Mouse (Mus musculus) heart, embryonic 15.5 days (tissue): ENCODE results near the gene Grik1. TPM values are rescaled to one million over a fixed set of nuclear protein-coding genes. Genes with fewer than 3 reads are reported as not detected.

Source experiments
- ATAC-seq: fragments of 200-750 bp; cut with Nextera tagmentation; replicated peaks from 2 replicates; pipeline ENCODE4 v1.8.0; 2017; ENCODE audit warnings: low read depth, moderate TSS enrichment; ENCODE audit not compliant: insufficient number of reproducible peaks, insufficient read depth, low FRiP score
- H3K27ac ChIP-seq: fragments of 300-500 bp; sonication (generic); 2 replicates; pipeline ENCODE4 v1.5.1; 2015; ENCODE audit warnings: mild to moderate bottlenecking, inconsistent platforms
- H3K27me3 ChIP-seq: fragments of 300-500 bp; sonication (generic); 2 replicates; pipeline ENCODE4 v1.6.1; 2015; ENCODE audit warnings: inconsistent platforms
- H3K36me3 ChIP-seq: fragments of 300-500 bp; sonication (generic); 2 replicates; pipeline ENCODE4 v1.6.1; 2015; ENCODE audit warnings: mild to moderate bottlenecking, inconsistent platforms
- H3K4me1 ChIP-seq: fragments of 300-500 bp; sonication (generic); replicated peaks from 2 replicates; pipeline ENCODE4 v1.6.1; 2015; ENCODE audit warnings: inconsistent platforms
- H3K4me2 ChIP-seq: fragments of 300-500 bp; sonication (generic); 2 replicates; pipeline ENCODE4 v1.6.1; 2015; ENCODE audit warnings: inconsistent platforms, mild to moderate bottlenecking, moderate library complexity
- H3K4me3 ChIP-seq: fragments of 300-500 bp; sonication (generic); 2 replicates; pipeline ENCODE4 v1.5.1; 2015; ENCODE audit warnings: mild to moderate bottlenecking, inconsistent platforms
- H3K9ac ChIP-seq: fragments of 300-500 bp; sonication (generic); 2 replicates; pipeline ENCODE4 v1.6.1; 2015; ENCODE audit warnings: mild to moderate bottlenecking, inconsistent platforms
- H3K9me3 ChIP-seq: fragments of 300-500 bp; sonication (generic); replicated peaks from 2 replicates; pipeline ENCODE4 v1.6.1; 2016; ENCODE audit warnings: inconsistent platforms
- WGBS: fragments of 180-500 bp; shearing (Covaris S2); methylation state at CpG from one replicate; pipeline ENCODE4 v1.1.7; 2015; ENCODE audit warnings: mixed read lengths; 5-methylcytosine and 5-hydroxymethylcytosine counted together
- polyA plus RNA-seq: library from polyadenylated mRNA; unstranded; fragments of >200 nt; fragmentation: Nextera tagmentation; extraction: Ambion mirVana; gene quantifications from 2 replicates; pipeline ENCODE4 v1.2.1, GENCODE M21; 2015

The Grik1 gene
- polyA plus RNA-seq, 1 experiment from 2014 or later: 0.23 TPM

DNA sequence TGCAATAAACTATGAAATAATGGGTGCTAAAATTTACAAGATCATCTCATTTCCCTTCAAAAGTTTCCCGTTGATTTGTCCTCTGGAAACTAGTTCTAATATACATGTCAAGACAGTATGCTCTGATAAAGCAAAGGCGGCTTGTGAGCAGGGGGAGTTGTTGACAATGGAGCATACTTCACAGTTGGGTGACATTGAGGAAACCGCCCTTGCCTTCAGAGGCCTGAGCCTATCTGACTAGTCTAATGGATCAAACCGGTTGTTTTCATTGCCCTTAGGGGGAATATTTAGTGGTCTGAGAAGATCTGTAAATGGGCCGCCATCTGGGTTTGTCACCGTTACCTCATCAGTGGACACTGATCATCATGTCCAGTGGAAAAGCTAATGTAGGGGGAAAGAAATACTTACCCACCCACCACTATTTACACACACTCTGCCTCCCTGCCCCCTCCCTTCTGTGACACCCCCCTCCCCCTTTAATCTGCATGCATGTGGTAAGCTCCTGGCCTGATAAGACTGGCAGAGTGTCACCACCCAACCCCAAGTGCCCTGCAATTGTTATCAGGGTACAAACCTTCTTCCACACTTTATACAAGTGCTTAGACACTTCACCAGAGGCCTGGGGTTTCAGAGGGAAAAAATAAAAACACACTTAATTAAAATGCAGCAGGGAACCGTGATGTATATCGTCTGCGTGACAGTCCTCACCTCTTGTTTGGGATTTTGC is 335.2 kb downstream of the Grik1 start:
- H3K36me3 ChIP-seq: no peaks in the 10 kb centered on the region
- no peaks in the 10 kb centered on the region for H3K27me3 ChIP-seq
- no peak overlapping the region for H3K4me2 ChIP-seq
- no peaks in the 10 kb centered on the region for H3K9me3 ChIP-seq
- no peaks in the 10 kb centered on the region for H3K4me1 ChIP-seq
- H3K4me3 ChIP-seq: no peak overlapping the region
- WGBS: 61% methylated on average over 9 of the region's 9 CpGs
- no peak overlapping the region for H3K27ac ChIP-seq
- H3K9ac ChIP-seq: no peak overlapping the region
- ATAC-seq: no peak

DNA sequence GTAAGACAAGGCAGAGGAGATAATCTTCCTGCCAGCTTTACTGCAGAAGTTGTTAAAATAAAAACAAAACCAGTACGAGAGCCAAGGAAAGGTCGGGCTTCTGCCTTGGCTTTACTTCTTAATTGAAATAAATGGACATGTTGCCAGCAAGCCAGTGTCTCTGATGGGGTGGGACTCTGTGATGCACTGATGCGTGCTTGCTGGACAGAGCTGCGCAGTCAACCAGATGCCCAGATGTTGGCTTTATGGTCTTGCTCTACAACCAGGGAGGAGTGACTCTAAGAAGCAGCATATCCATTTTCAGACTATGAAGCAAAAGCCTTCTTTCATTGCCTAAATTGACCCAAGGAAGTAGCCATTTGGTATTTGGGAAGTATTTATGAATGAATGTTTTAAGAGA is 336.9 kb downstream of the Grik1 start:
- Histone ChIP-seq H3K36me3 (no peaks in the 10 kb centered on the region), H3K4me2 (no peak overlapping the region), H3K4me3 (no peak overlapping the region), H3K9ac (no peak overlapping the region), H3K27me3 (no peaks in the 10 kb centered on the region), H3K9me3 (no peaks in the 10 kb centered on the region), H3K27ac (no peak overlapping the region), H3K4me1 (no peaks in the 10 kb centered on the region)
- 78% methylated on average over 4 of the region's 4 CpGs for WGBS
- no peak for ATAC-seq

DNA sequence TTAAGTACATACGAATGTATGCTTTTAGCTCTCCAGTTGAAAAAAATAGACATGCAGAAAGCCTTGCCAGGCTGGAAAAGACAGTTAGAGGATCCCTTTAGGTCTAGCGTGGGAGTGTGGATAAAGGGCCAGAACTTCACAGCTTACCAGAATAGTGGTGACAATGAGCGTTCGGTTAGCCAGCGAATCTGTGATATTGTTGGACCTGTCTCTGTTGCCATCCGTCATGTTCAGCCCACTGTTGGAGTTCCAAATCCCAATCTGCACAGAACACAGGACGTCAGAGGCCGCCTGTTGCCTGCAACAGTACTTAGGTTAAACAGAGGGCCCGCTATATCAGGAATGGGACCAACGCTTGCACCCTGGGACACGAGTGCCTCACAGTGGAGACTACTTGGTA is 340.2 kb downstream of the Grik1 start:
- Histone ChIP-seq H3K36me3 (no peaks in the 10 kb centered on the region), H3K4me1 (no peaks in the 10 kb centered on the region), H3K9ac (no peak overlapping the region), H3K27ac (no peak overlapping the region), H3K9me3 (no peaks in the 10 kb centered on the region), H3K4me3 (no peak overlapping the region), H3K27me3 (no peaks in the 10 kb centered on the region), H3K4me2 (no peak overlapping the region)
- ATAC-seq: no peak
- 81% methylated on average over 11 of the region's 11 CpGs for WGBS

DNA sequence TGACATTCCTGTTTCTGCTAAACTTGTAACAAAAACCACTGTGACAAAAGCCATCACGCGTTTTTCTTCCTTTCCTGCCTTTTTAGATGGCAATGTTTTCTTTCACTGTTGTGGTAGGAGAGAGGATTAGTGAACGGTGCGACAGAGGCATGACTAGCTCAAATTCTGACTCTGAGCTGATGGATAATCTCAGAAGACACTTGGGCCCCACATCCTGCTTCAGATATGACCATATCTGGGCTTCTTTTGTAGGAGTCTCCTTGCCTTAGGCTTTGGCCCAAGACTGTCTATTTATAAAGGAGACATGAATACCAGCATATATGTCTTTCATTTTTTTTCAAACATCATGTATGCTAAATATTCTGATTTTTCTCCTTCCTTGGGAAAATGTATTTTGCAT is 341.9 kb downstream of the Grik1 start:
- Histone ChIP-seq H3K9me3 (no peaks in the 10 kb centered on the region), H3K4me2 (no peak overlapping the region), H3K4me3 (no peak overlapping the region), H3K27ac (no peak overlapping the region), H3K4me1 (no peaks in the 10 kb centered on the region), H3K27me3 (no peaks in the 10 kb centered on the region), H3K36me3 (no peaks in the 10 kb centered on the region), H3K9ac (no peak overlapping the region)
- WGBS: 49% methylated on average over 4 of the region's 4 CpGs
- no peak for ATAC-seq

DNA sequence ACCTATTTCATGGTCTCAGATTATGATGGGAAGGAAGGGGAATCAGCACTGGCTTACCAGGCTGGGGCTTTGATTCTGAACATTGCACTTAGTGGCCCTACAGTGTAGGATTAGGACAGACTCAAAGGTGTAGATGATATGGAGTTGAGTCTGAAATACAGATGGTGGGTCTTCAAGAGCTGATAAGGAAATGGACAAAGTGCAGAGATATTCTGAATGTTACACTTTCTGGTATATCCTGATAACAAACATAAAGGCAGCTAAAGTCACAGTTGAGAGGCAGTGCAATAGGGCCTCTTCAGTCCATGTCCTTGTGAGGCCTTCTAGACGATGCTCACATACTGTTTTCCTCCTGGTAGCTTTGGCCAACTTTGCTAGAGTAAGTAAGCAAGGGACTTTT is 345.7 kb downstream of the Grik1 start:
- H3K9ac ChIP-seq: no peak overlapping the region
- H3K36me3 ChIP-seq: no peaks in the 10 kb centered on the region
- no peak overlapping the region for H3K4me2 ChIP-seq
- H3K4me1 ChIP-seq: no peaks in the 10 kb centered on the region
- no peak overlapping the region for H3K27ac ChIP-seq
- H3K9me3 ChIP-seq: no peaks in the 10 kb centered on the region
- ATAC-seq: no peak
- no peaks in the 10 kb centered on the region for H3K27me3 ChIP-seq
- 77% methylated on average over 1 of the region's 1 CpGs for WGBS
- H3K4me3 ChIP-seq: no peak overlapping the region

DNA sequence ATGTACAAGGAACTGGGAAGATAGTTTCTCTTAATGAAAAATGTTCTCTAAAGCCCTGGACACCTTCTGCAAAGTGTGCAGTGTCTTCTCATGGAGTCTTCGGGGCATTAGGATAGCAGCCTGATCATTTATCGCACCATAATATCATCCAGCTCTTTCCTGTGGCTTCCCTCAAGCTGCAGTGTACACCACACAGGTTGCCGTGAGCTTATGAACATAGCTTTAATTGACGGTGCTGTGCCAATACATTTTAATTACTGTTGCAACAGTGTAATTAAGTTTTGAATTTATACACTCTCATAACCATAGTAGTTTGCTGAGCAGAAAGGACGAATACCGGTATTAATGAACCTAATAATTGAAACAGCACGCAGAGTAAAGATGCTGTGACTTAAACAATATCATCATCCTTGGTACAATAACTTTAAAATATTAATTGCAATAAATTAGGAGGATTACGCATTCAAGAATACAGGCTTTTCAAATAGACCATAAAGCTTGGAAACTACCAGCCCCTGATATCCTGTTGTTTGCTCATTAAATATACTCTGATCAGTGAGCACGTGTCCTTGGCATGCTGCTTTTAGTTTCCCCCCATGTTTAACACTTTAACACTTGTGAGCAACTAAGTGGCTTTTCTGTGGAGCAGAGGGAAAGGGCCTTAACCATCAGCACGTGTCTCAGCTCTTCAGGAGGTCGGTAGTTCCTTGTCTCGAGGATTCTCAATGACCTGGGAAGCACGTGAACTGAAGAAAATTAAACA is 347.8 kb downstream of the Grik1 start:
- H3K9ac ChIP-seq: no peak overlapping the region
- no peak for ATAC-seq
- no peak overlapping the region for H3K4me3 ChIP-seq
- no peaks in the 10 kb centered on the region for H3K9me3 ChIP-seq
- H3K27me3 ChIP-seq: no peaks in the 10 kb centered on the region
- H3K36me3 ChIP-seq: no peaks in the 10 kb centered on the region
- no peaks in the 10 kb centered on the region for H3K4me1 ChIP-seq
- H3K4me2 ChIP-seq: no peak overlapping the region
- 86% methylated on average over 13 of the region's 13 CpGs for WGBS
- H3K27ac ChIP-seq: no peak overlapping the region

DNA sequence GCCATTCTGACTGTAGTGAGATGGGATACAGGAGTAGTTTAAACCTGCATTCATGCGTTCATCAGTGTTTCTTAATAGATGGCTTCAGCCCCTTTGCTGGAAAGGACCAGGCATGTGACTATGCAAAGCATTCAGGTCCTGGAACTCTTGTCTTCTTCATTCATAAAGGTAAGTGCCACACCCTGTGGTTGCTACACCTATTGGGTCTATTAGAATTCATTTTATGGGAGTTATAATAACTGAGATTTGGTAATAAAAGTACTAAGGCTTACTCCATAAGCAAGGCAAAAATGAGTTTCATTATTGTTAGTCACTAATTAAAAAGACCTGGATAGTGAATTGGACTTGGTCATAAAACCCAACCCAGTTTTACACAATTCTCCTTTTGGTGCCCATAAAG is 355.4 kb downstream of the Grik1 start:
- Histone ChIP-seq H3K27ac (no peak overlapping the region), H3K27me3 (no peaks in the 10 kb centered on the region), H3K36me3 (no peaks in the 10 kb centered on the region), H3K9me3 (no peaks in the 10 kb centered on the region), H3K4me1 (no peaks in the 10 kb centered on the region), H3K4me2 (no peak overlapping the region), H3K4me3 (no peak overlapping the region), H3K9ac (no peak overlapping the region)
- 81% methylated on average over 1 of the region's 1 CpGs for WGBS
- ATAC-seq: no peak

DNA sequence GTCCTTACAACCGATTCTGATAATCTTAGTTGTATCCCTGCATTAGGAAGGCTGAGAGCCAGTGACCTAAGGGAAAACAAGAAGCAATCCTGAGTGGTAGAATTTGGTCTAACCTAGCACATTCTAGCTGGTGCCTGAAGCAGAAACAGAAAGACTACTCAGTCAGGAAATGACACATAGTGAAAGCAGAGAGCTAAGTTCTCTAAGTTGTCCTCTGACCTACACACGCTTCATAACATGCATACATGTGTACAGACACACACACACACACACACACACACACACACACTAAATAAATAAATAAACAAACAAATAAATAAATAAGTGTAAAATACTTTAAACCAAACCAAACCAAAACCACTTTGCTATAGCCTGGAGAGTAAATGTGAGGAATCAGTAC is 358.7 kb downstream of the Grik1 start:
- 77% methylated on average over 2 of the region's 2 CpGs for WGBS
- ATAC-seq: no peak

DNA sequence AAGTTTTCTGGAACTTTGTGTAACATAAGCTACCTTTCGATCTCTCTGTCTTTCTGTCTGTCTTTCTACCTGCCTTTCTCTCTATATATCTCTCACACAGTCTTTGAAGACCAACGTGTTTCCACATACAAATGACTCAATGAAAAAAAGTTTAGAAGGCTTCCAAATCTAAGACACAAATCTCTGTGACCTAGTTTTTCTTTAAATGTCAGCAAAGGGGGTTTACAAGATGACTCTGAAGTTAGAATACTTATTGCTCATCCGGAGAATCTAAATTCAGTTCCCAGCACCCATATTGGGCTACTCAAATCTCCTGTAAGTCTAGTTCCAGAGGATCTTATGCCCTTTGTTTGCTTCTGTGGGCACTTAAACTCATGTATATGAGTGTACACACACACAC is 359.5 kb downstream of the Grik1 start:
- no peak overlapping the region for H3K27ac ChIP-seq
- no peak overlapping the region for H3K9ac ChIP-seq
- H3K4me3 ChIP-seq: no peak overlapping the region
- no peaks in the 10 kb centered on the region for H3K36me3 ChIP-seq
- ATAC-seq: no peak
- no peaks in the 10 kb centered on the region for H3K4me1 ChIP-seq
- no peaks in the 10 kb centered on the region for H3K9me3 ChIP-seq
- no peaks in the 10 kb centered on the region for H3K27me3 ChIP-seq
- H3K4me2 ChIP-seq: no peak overlapping the region
- WGBS: 79% methylated on average over 3 of the region's 3 CpGs

More for the DNA sequence above, 358.7 kb downstream of the Grik1 start:
- no peaks in the 10 kb centered on the region for H3K27me3 ChIP-seq
- no peaks in the 10 kb centered on the region for H3K9me3 ChIP-seq
- no peaks in the 10 kb centered on the region for H3K4me1 ChIP-seq
- no peak overlapping the region for H3K4me3 ChIP-seq
- no peak overlapping the region for H3K9ac ChIP-seq
- H3K4me2 ChIP-seq: no peak overlapping the region
- H3K36me3 ChIP-seq: no peaks in the 10 kb centered on the region
- no peak overlapping the region for H3K27ac ChIP-seq

DNA sequence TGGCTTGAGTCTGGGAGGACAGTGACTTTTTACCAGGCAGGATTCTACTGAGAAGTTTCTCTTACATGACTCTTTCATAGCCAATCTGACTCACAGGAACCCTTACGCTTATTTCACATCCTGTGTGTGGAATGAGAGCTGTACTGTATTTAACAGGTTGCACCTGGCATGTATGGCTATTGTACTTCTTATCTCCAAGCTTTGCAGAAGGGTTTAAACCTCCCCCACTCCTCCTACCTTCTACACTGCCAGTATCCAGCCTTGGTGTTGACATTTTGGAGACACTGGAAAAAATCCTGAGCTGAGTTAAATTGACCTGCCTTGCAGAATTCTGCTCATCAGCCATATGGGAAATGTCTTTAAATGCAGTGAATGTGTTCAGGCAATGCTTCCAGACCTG is 361.4 kb downstream of the Grik1 start:
- H3K9me3 ChIP-seq: no peaks in the 10 kb centered on the region
- no peaks in the 10 kb centered on the region for H3K36me3 ChIP-seq
- WGBS: 36% methylated on average over 1 of the region's 1 CpGs
- no peak overlapping the region for H3K27ac ChIP-seq
- ATAC-seq: no peak
- H3K4me2 ChIP-seq: no peak overlapping the region
- H3K27me3 ChIP-seq: no peaks in the 10 kb centered on the region
- no peak overlapping the region for H3K4me3 ChIP-seq
- H3K9ac ChIP-seq: no peak overlapping the region
- H3K4me1 ChIP-seq: no peaks in the 10 kb centered on the region

DNA sequence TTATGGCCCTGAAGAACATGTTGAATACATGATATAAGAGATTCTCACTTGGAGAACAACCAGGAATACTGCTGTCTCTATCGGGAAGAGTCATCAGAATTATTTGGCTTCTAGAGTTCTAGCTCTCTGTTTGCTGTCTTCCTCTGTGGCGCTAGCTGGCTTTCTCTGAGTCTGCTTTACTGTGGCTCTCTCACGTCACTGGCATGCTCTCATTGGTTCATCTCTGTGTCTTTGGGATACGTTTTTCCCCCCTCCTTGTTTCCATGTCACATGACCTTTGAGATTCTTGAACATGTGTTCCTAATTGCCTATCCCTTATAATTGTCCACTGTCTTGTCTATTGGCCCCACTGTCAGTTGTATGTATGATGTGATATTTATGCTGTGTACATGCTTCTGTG is 372.2 kb downstream of the Grik1 start:
- no peak overlapping the region for H3K4me2 ChIP-seq
- WGBS: 83% methylated on average over 4 of the region's 4 CpGs
- no peak overlapping the region for H3K9ac ChIP-seq
- no peak for ATAC-seq
- H3K27me3 ChIP-seq: no peaks in the 10 kb centered on the region
- no peaks in the 10 kb centered on the region for H3K9me3 ChIP-seq
- H3K4me1 ChIP-seq: no peaks in the 10 kb centered on the region
- no peaks in the 10 kb centered on the region for H3K36me3 ChIP-seq
- no peak overlapping the region for H3K4me3 ChIP-seq
- no peak overlapping the region for H3K27ac ChIP-seq

DNA sequence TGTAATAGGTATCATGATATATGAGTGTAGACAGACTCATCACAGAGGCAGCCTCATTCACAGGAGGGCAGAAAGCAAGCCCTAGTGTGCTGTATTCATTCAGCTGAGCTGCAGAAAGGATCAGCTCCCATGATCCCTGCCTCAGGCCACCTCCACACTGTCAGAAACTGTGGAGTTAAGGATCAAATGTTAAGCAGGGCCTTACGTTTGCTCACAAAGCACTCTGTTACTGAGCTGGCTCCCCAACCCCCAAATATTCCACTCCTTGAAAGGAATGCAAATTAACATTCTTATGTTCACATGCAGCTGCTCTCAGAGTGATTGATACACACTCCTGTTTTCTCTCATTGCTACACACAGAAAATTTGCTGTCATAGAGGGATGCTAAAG is 372.9 kb downstream of the Grik1 start:
- H3K27ac ChIP-seq: no peak overlapping the region
- H3K4me2 ChIP-seq: no peak overlapping the region
- H3K36me3 ChIP-seq: no peaks in the 10 kb centered on the region
- no peaks in the 10 kb centered on the region for H3K4me1 ChIP-seq
- no peak overlapping the region for H3K9ac ChIP-seq
- no peak overlapping the region for H3K4me3 ChIP-seq
- no peak for ATAC-seq
- H3K27me3 ChIP-seq: no peaks in the 10 kb centered on the region
- WGBS: 12% methylated on average over 1 of the region's 1 CpGs
- H3K9me3 ChIP-seq: no peaks in the 10 kb centered on the region
